Mouse (Mus musculus): ENCODE data around the gene Acad11. TPM values are rescaled to one million over a fixed set of nuclear protein-coding genes. Genes with fewer than 3 reads are reported as not detected.

The Acad11 gene
- polyA plus RNA-seq, 2 experiments = 13.5 to 16.3 TPM

- Histone ChIP-seq H3K27ac (no peak overlapping the region), H3K36me3 (replicated peaks; ENCODE audit: control insufficient read depth, insufficient read depth, low read depth) (no peaks in the 10 kb centered on the region), H3K4me2 (ENCODE audit: low read depth) (no peak overlapping the region), H3K9me3 (ENCODE audit: control insufficient read depth, low read length) (no peaks in the 10 kb centered on the region), H3K9ac (replicated peaks) (no peak overlapping the region), H3K4me3 (ENCODE audit: insufficient read depth in 1 of 2, low read depth in 2 of 2, low read length in 2 of 2) (no peak overlapping the region), H3K27me3 (ENCODE audit: control insufficient read depth, insufficient read depth, low read length) (no peaks in the 10 kb centered on the region), H3K4me1 (replicated peaks; ENCODE audit: control insufficient read depth in 2 of 2, insufficient read depth in 2 of 2, low read length in 1 of 2) (no peaks in the 10 kb centered on the region)
- ATAC-seq (ENCODE audit: insufficient read depth) (no peak), DNase-seq (ENCODE audit: low read depth in 3 of 3, low spot score in 3 of 3) (no peak)
- WGBS (ENCODE audit: insufficient replicate concordance) = 32% methylated on average over 5 of the region's 5 CpGs
- no peak for TF ChIP-seq EP300 (IDR thresholded peaks at IDR 0.05; ENCODE audit: low read depth)
- TF ChIP-seq CTCF (IDR thresholded peaks at IDR 0.05; ENCODE audit: low read depth) = no peak
These were observed 35.1 kb downstream of the Acad11 start for GRCm38 (mm10) chr9:104098256-104098655.

- Histone ChIP-seq H3K4me1 (replicated peaks; ENCODE audit: control insufficient read depth in 2 of 2, insufficient read depth in 2 of 2, low read length in 1 of 2) (no peaks in the 10 kb centered on the region), H3K27ac (no peak overlapping the region), H3K9ac (replicated peaks) (no peak overlapping the region), H3K4me3 (ENCODE audit: insufficient read depth in 1 of 2, low read depth in 2 of 2, low read length in 2 of 2) (no peak overlapping the region), H3K9me3 (ENCODE audit: control insufficient read depth, low read length) (no peaks in the 10 kb centered on the region), H3K36me3 (replicated peaks; ENCODE audit: control insufficient read depth, insufficient read depth, low read depth) (no peaks in the 10 kb centered on the region), H3K27me3 (ENCODE audit: control insufficient read depth, insufficient read depth, low read length) (no peaks in the 10 kb centered on the region), H3K4me2 (ENCODE audit: low read depth) (no peak overlapping the region)
- no peak for ATAC-seq (ENCODE audit: insufficient read depth)
- no peak for DNase-seq (ENCODE audit: low read depth in 3 of 3, low spot score in 3 of 3)
- TF ChIP-seq CTCF (IDR thresholded peaks at IDR 0.05; ENCODE audit: low read depth) (no peak), EP300 (IDR thresholded peaks at IDR 0.05; ENCODE audit: low read depth) (no peak)
- 76% methylated on average over 11 of the region's 11 CpGs for WGBS (ENCODE audit: insufficient replicate concordance)
These were observed 35.9 kb downstream of the Acad11 start for GRCm38 (mm10) chr9:104099060-104099459.

DNA sequence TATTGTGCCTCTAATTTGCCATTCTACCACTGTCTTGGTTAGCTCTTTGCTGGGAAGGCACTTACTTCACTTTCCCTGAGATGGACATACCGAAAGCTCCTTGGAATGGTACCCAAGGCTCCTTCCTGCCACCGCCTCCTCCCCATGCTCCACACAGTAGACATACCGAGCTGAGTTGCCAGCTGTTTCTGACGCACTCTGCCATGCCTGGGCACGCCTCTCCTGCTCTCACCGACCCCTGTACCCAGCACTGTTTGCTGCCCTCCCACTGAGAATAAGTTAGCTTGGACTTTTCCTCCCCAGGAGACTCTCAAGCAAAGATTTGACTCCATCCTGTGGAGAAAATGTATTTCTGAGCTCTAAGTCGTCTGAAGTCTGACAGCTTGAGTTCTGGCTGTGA lies 37.6 kb downstream of the Acad11 start:
- Histone ChIP-seq H3K36me3 (replicated peaks; ENCODE audit: control insufficient read depth, insufficient read depth, low read depth) (no peaks in the 10 kb centered on the region), H3K9ac (replicated peaks) (no peak overlapping the region), H3K4me2 (ENCODE audit: low read depth) (no peak overlapping the region), H3K4me3 (ENCODE audit: insufficient read depth in 1 of 2, low read depth in 2 of 2, low read length in 2 of 2) (no peak overlapping the region), H3K27me3 (ENCODE audit: control insufficient read depth, insufficient read depth, low read length) (no peaks in the 10 kb centered on the region), H3K4me1 (replicated peaks; ENCODE audit: control insufficient read depth in 2 of 2, insufficient read depth in 2 of 2, low read length in 1 of 2) (no peaks in the 10 kb centered on the region), H3K27ac (no peak overlapping the region), H3K9me3 (ENCODE audit: control insufficient read depth, low read length) (no peaks in the 10 kb centered on the region)
- DNase-seq (ENCODE audit: low read depth in 3 of 3, low spot score in 3 of 3) (no peak), ATAC-seq (ENCODE audit: insufficient read depth) (no peak)
- TF ChIP-seq CTCF (IDR thresholded peaks at IDR 0.05; ENCODE audit: low read depth) = no peak
- no peak for TF ChIP-seq EP300 (IDR thresholded peaks at IDR 0.05; ENCODE audit: low read depth)
- WGBS (ENCODE audit: insufficient replicate concordance) = 57% methylated on average over 7 of the region's 7 CpGs

DNA sequence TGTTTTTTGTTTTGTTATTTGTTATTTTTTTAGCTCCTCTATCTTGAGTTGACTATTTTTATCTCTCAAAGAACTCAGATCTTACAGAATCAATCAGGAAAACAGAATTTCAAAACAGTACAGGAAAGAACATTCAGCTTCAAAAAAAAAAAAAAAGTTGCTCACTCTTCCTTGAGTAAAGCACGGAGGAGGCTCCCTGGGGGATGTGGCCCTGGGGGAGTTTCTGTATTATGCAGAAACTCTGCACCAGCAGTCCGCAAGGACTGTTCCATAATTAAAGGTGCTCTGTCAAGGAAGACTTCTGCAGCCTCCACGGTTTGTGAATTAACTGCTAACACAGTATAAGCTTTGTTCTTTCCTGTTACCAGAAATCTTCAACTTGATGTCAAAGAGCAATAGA lies 38.3 kb downstream of the Acad11 start:
- no peak for ATAC-seq (ENCODE audit: insufficient read depth)
- WGBS (ENCODE audit: insufficient replicate concordance) = 51% methylated on average over 3 of the region's 3 CpGs
- no peak for TF ChIP-seq CTCF (IDR thresholded peaks at IDR 0.05; ENCODE audit: low read depth)
- TF ChIP-seq EP300 (IDR thresholded peaks at IDR 0.05; ENCODE audit: low read depth) = no peak
- Histone ChIP-seq H3K4me2 (ENCODE audit: low read depth) (no peak overlapping the region), H3K27ac (no peak overlapping the region), H3K9ac (replicated peaks) (no peak overlapping the region), H3K4me1 (replicated peaks; ENCODE audit: control insufficient read depth in 2 of 2, insufficient read depth in 2 of 2, low read length in 1 of 2) (no peaks in the 10 kb centered on the region), H3K36me3 (replicated peaks; ENCODE audit: control insufficient read depth, insufficient read depth, low read depth) (no peaks in the 10 kb centered on the region), H3K4me3 (ENCODE audit: insufficient read depth in 1 of 2, low read depth in 2 of 2, low read length in 2 of 2) (no peak overlapping the region), H3K27me3 (ENCODE audit: control insufficient read depth, insufficient read depth, low read length) (no peaks in the 10 kb centered on the region), H3K9me3 (ENCODE audit: control insufficient read depth, low read length) (no peaks in the 10 kb centered on the region)
- no peak for DNase-seq (ENCODE audit: low read depth in 3 of 3, low spot score in 3 of 3)

- ATAC-seq (ENCODE audit: insufficient read depth) = no peak
- TF ChIP-seq EP300 (IDR thresholded peaks at IDR 0.05; ENCODE audit: low read depth) (no peak), CTCF (IDR thresholded peaks at IDR 0.05; ENCODE audit: low read depth) (no peak)
- no peak overlapping the region for H3K4me3 ChIP-seq (ENCODE audit: insufficient read depth in 1 of 2, low read depth in 2 of 2, low read length in 2 of 2)
- H3K36me3 ChIP-seq (replicated peaks; ENCODE audit: control insufficient read depth, insufficient read depth, low read depth) = no peaks in the 10 kb centered on the region
- no peaks in the 10 kb centered on the region for H3K9me3 ChIP-seq (ENCODE audit: control insufficient read depth, low read length)
- no peaks in the 10 kb centered on the region for H3K27me3 ChIP-seq (ENCODE audit: control insufficient read depth, insufficient read depth, low read length)
- H3K4me1 ChIP-seq (replicated peaks; ENCODE audit: control insufficient read depth in 2 of 2, insufficient read depth in 2 of 2, low read length in 1 of 2) = no peaks in the 10 kb centered on the region
- no peak overlapping the region for H3K4me2 ChIP-seq (ENCODE audit: low read depth)
- DNase-seq (ENCODE audit: low read depth in 3 of 3, low spot score in 3 of 3) = no peak
- H3K9ac ChIP-seq (replicated peaks) = no peak overlapping the region
- H3K27ac ChIP-seq = no peak overlapping the region
- 48% methylated on average over 6 of the region's 6 CpGs for WGBS (ENCODE audit: insufficient replicate concordance)
These were observed 39.1 kb downstream of the Acad11 start for GRCm38 (mm10) chr9:104102301-104102700.

Measured in liver, embryonic 14.5 days (tissue).